Mouse (Mus musculus) intestine, postnatal 0 days (tissue): ENCODE measurements around the gene Rab8a. TPM values are rescaled to one million over a fixed set of nuclear protein-coding genes. Genes with fewer than 3 reads are reported as not detected.

ENCODE experiments used
- ATAC-seq: fragments of 200-750 bp; cut with Nextera tagmentation; 2 replicates; pipeline ENCODE4 v1.8.0; 2017; ENCODE audit warnings: mild to moderate bottlenecking, moderate TSS enrichment, moderate library complexity
- H3K27ac ChIP-seq: fragments of 300-500 bp; sonication (generic); 2 replicates; pipeline ENCODE4 v1.5.1; 2014; ENCODE audit warnings: mild to moderate bottlenecking, low read depth, low read length, moderate library complexity
- H3K27me3 ChIP-seq: fragments of 300-500 bp; sonication (generic); replicated peaks from 2 replicates; pipeline ENCODE4 v1.6.1; 2014; ENCODE audit warnings: low read length, mixed read lengths; ENCODE audit not compliant: control insufficient read depth, insufficient read depth
- H3K36me3 ChIP-seq: fragments of 300-500 bp; sonication (generic); 2 replicates; pipeline ENCODE4 v1.6.1; 2014; ENCODE audit warnings: mild to moderate bottlenecking, moderate library complexity; ENCODE audit not compliant: control insufficient read depth, insufficient read depth
- H3K4me1 ChIP-seq: fragments of 300-500 bp; sonication (generic); replicated peaks from 2 replicates; pipeline ENCODE4 v1.6.1; 2014; ENCODE audit warnings: antibody characterized with exemption, low read length, mixed read lengths; ENCODE audit not compliant: control insufficient read depth, insufficient read depth
- H3K4me2 ChIP-seq: fragments of 300-500 bp; sonication (generic); replicated peaks from 2 replicates; pipeline ENCODE4 v1.6.1; 2014; ENCODE audit warnings: low read depth, mild to moderate bottlenecking, moderate library complexity
- H3K4me3 ChIP-seq: fragments of 300-500 bp; sonication (generic); 2 replicates; pipeline ENCODE4 v1.5.1; 2014; ENCODE audit warnings: low read depth, low read length
- H3K9ac ChIP-seq: fragments of 300-500 bp; sonication (generic); 2 replicates; pipeline ENCODE4 v1.6.1; 2014; ENCODE audit warnings: mild to moderate bottlenecking, low read depth, low read length
- H3K9me3 ChIP-seq: fragments of 300-500 bp; sonication (generic); 2 replicates; pipeline ENCODE4 v1.6.1; 2016; ENCODE audit warnings: mixed run types; ENCODE audit not compliant: control insufficient read depth
- CTCF ChIP-seq: sonication (generic); IDR thresholded peaks from 2 replicates; pipeline ENCODE4 v1.5.1; 2016; ENCODE audit warnings: low read depth, mild to moderate bottlenecking, control low read depth, antibody characterized with exemption, moderate library complexity
- WGBS: fragments of 180-500 bp; shearing (Covaris S2); extraction: QIAGEN DNeasy Blood & Tissue Kit; methylation state at CpG from one replicate; pipeline ENCODE4 v1.1.7; 2014; 5-methylcytosine and 5-hydroxymethylcytosine counted together
- polyA plus RNA-seq: library from polyadenylated mRNA; unstranded; fragments of >200 nt; fragmentation: Nextera tagmentation; extraction: Ambion mirVana; gene quantifications from 2 replicates; pipeline ENCODE4 v1.2.1, GENCODE M21; 2015

Gene Rab8a
- polyA plus RNA-seq, 1 experiment from 2014 or later, result 177 TPM

GRCm38 (mm10) chr8:72134756-72135445 is 26.1 kb upstream of the Rab8a start, which contains the start of gene Tpm4:
Tpm4 (plus strand) TSS chr8:72134975.
- Histone ChIP-seq H3K4me2 (peak within 1 kb of the TSS; percentile 95), H3K4me3 (peak within 1 kb of the TSS; percentile 88), H3K27ac (peak within 1 kb of the TSS; percentile 96), H3K36me3 (peaks cover 16% of the 10 kb centered on the region), H3K9ac (peak within 1 kb of the TSS; percentile 89), H3K27me3 (no peaks in the 10 kb centered on the region), H3K4me1 (0 out of 2 replicates have a peak, but pooled peaks cover 3% of the 10 kb centered on the region), H3K9me3 (no peaks in the 10 kb centered on the region)
- WGBS, result under 1% methylated on average over 44 of the region's 49 CpGs
- no peak for TF ChIP-seq CTCF
- ATAC-seq, result peak; percentile 80

DNA sequence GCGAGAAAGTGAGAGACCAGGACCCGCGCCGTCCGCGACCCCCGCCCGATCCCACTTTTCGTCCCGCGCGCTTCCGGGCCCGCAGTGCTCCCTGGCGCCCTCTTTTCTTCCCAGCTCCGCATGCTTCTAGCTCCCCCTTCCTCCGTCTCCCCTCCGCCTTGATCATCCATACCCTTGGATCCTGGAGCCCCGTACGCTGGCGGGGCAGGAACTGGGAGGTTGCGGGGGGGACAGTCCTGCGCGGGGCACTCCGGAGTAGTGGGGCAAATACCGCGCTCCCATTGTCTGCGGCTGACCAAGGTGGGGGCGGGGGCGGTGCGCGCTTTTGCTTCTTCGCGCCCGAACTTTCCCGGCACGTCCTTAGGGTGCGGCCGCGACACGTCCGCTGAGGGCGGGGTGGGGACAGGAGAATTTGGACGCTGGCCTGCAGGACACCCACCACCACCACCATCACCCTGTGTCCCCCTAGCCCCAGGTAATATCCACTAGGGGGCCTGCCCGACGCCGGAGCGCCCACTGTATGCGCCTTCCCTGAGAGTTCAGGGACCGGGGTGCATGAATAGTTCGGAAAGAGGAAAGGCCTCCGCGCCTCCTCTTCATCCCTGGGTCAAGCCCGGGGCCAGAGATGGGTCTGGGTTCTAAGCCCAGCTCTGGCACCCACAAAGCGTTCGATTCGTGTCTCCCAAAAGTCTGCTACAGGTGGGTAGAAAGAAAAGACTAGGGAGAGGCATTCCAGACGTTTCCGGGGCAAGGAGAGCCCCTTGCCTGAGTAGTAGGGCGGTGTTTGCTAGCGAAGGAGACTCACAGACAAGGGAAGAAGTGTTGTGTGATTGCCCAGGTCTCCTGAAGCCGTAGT is 25.3 kb upstream of the Rab8a start:
- peak; percentile 58 for TF ChIP-seq CTCF
- H3K9ac ChIP-seq, result peak overlapping the region; percentile 89
- peak; percentile 29 for ATAC-seq
- H3K9me3 ChIP-seq, result no peaks in the 10 kb centered on the region
- H3K27ac ChIP-seq, result peak overlapping the region; percentile 96
- H3K4me1 ChIP-seq, result 0 out of 2 replicates have a peak, but pooled peaks cover 3% of the 10 kb centered on the region
- peak overlapping the region; percentile 95 for H3K4me2 ChIP-seq
- peaks cover 23% of the 10 kb centered on the region for H3K36me3 ChIP-seq
- H3K4me3 ChIP-seq, result peak overlapping the region; percentile 88
- WGBS, result under 1% methylated on average over 60 of the region's 62 CpGs
- H3K27me3 ChIP-seq, result no peaks in the 10 kb centered on the region

GRCm38 (mm10) chr8:72136302-72136978 is 24.6 kb upstream of the Rab8a start:
- H3K27me3 ChIP-seq, result no peaks in the 10 kb centered on the region
- H3K4me1 ChIP-seq, result 0 out of 2 replicates have a peak, but pooled peaks cover 3% of the 10 kb centered on the region
- peak overlapping the region; percentile 95 for H3K4me2 ChIP-seq
- peak overlapping the region; percentile 96 for H3K27ac ChIP-seq
- H3K9ac ChIP-seq, result peak overlapping the region; percentile 89
- H3K4me3 ChIP-seq, result peak overlapping the region; percentile 88
- no peak for TF ChIP-seq CTCF
- H3K9me3 ChIP-seq, result no peaks in the 10 kb centered on the region
- peak; percentile 46 for ATAC-seq
- under 1% methylated on average over 18 of the region's 18 CpGs for WGBS
- peaks cover 30% of the 10 kb centered on the region for H3K36me3 ChIP-seq

DNA sequence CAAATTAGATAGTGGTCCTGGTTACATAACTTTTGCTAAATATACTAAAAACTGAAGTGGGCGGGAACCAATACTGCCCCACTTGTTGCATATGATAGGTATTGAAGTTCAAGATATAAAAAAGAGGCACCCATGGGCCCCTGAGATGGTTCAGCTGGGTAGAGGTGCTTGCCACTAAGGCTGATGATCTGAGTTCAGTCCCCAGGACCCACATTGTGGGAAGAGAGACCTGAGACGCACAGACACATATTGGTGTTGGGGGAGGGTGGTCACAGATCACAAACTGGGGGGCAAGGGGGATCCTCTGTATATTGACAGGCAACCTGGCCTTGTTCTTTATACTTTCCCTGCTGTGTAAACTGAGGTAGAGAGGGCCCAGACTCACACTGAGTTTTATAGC is 23.6 kb upstream of the Rab8a start:
- Histone ChIP-seq H3K4me3 (0 out of 2 replicates have a peak overlapping the region, but pooled peaks have one; percentile 88), H3K4me2 (peak overlapping the region; percentile 95), H3K9ac (no peak overlapping the region), H3K4me1 (0 out of 2 replicates have a peak, but pooled peaks cover 3% of the 10 kb centered on the region), H3K36me3 (peaks cover 40% of the 10 kb centered on the region), H3K9me3 (no peaks in the 10 kb centered on the region), H3K27me3 (no peaks in the 10 kb centered on the region), H3K27ac (no peak overlapping the region)
- no peak for ATAC-seq
- WGBS, result 87% methylated on average over 2 of the region's 2 CpGs
- TF ChIP-seq CTCF, result no peak

GRCm38 (mm10) chr8:72138456-72138855 is 22.5 kb upstream of the Rab8a start:
- Histone ChIP-seq H3K27me3 (no peaks in the 10 kb centered on the region), H3K9ac (no peak overlapping the region), H3K36me3 (peaks cover 50% of the 10 kb centered on the region), H3K9me3 (no peaks in the 10 kb centered on the region), H3K4me2 (no peak overlapping the region), H3K4me3 (no peak overlapping the region), H3K27ac (no peak overlapping the region), H3K4me1 (0 out of 2 replicates have a peak, but pooled peaks cover 3% of the 10 kb centered on the region)
- 93% methylated on average over 5 of the region's 5 CpGs for WGBS
- no peak for ATAC-seq
- TF ChIP-seq CTCF, result no peak
